ENCODE assay signal across 8 mouse cellular contexts in genomic region chrX:166652400-166652799, GRCm38 (mm10).
A peak's percentile ranks its signal among the peaks of the same experiment; 100 is the strongest.
DNase-seq lines count a peak whose midpoint lies in the region; ATAC-seq and TF ChIP-seq lines count a peak whose summit lies in the region.

No protein-coding gene starts in this region.

- DNase-seq in cerebellum, adult 11-12 months: peak; percentile 4
- DNase-seq in liver, embryonic 14.5 days (ENCODE audit: low read depth in 3 of 3, low spot score in 3 of 3): no peak
- peak; percentile 74 for DNase-seq in brain, embryonic 14.5 days (ENCODE audit: low read depth)
- peak; percentile 8 to 50 for DNase-seq in heart, postnatal 14 days
- DNase-seq in lung, postnatal 0 days (ENCODE audit: low spot score): peak; percentile 59
- peak; percentile 7 for DNase-seq in skeletal muscle tissue, adult 2 months (ENCODE audit: low read depth, low spot score)

- H3K27ac ChIP-seq in liver, embryonic 14.5 days: no peak overlapping the region
- H3K27ac ChIP-seq in liver, embryonic 12.5 days: no peak overlapping the region
- H3K27ac ChIP-seq in lung, postnatal 0 days (ENCODE audit: low read length): no peak overlapping the region

- 44% methylated on average over 3 of the region's 3 CpGs for WGBS in liver, embryonic 14.5 days (ENCODE audit: insufficient replicate concordance)
- 44% methylated on average over 3 of the region's 3 CpGs for WGBS in liver, embryonic 12.5 days (ENCODE audit: insufficient replicate concordance)
- 47% methylated on average over 3 of the region's 3 CpGs for WGBS in lung, postnatal 0 days

- no peak overlapping the region for H3K4me2 ChIP-seq in liver, embryonic 14.5 days (ENCODE audit: low read depth)
- H3K4me2 ChIP-seq in liver, embryonic 12.5 days: no peak overlapping the region
- no peak overlapping the region for H3K4me2 ChIP-seq in lung, postnatal 0 days (replicated peaks; ENCODE audit: low read depth, low read length)

- no peaks in the 10 kb centered on the region for H3K4me1 ChIP-seq in liver, embryonic 14.5 days (replicated peaks; ENCODE audit: control insufficient read depth in 2 of 2, insufficient read depth in 2 of 2, low read length in 1 of 2)
- H3K4me1 ChIP-seq in liver, embryonic 12.5 days: no peaks in the 10 kb centered on the region
- H3K4me1 ChIP-seq in lung, postnatal 0 days (ENCODE audit: insufficient read depth, low read depth, low read length): no peaks in the 10 kb centered on the region

- no peak overlapping the region for H3K4me3 ChIP-seq in liver, embryonic 14.5 days (ENCODE audit: insufficient read depth in 1 of 2, low read depth in 2 of 2, low read length in 2 of 2)
- no peak overlapping the region for H3K4me3 ChIP-seq in liver, embryonic 12.5 days
- no peak overlapping the region for H3K4me3 ChIP-seq in lung, postnatal 0 days (ENCODE audit: low read depth, low read length)

- no peaks in the 10 kb centered on the region for H3K36me3 ChIP-seq in liver, embryonic 14.5 days (replicated peaks; ENCODE audit: control insufficient read depth, insufficient read depth, low read depth)
- no peaks in the 10 kb centered on the region for H3K36me3 ChIP-seq in liver, embryonic 12.5 days
- H3K36me3 ChIP-seq in lung, postnatal 0 days (ENCODE audit: insufficient read depth, low read length): no peaks in the 10 kb centered on the region

- no peak overlapping the region for H3K9ac ChIP-seq in liver, embryonic 14.5 days (replicated peaks)
- no peak overlapping the region for H3K9ac ChIP-seq in liver, embryonic 12.5 days
- no peak overlapping the region for H3K9ac ChIP-seq in lung, postnatal 0 days (replicated peaks; ENCODE audit: low read depth)

- H3K9me3 ChIP-seq in liver, embryonic 14.5 days (ENCODE audit: control insufficient read depth, low read length): no peaks in the 10 kb centered on the region
- H3K9me3 ChIP-seq in liver, embryonic 12.5 days (replicated peaks): no peaks in the 10 kb centered on the region
- no peaks in the 10 kb centered on the region for H3K9me3 ChIP-seq in lung, postnatal 0 days (ENCODE audit: low read length)

- no peaks in the 10 kb centered on the region for H3K27me3 ChIP-seq in liver, embryonic 14.5 days (ENCODE audit: control insufficient read depth, insufficient read depth, low read length)
- peaks cover 9% of the 10 kb centered on the region; the same call in 1 of the 2 replicates for H3K27me3 ChIP-seq in liver, embryonic 12.5 days (replicated peaks)
- no peaks in the 10 kb centered on the region for H3K27me3 ChIP-seq in lung, postnatal 0 days (replicated peaks; ENCODE audit: insufficient read depth, low read length)

- TF ChIP-seq CTCF in liver, embryonic 14.5 days (IDR thresholded peaks at IDR 0.05; ENCODE audit: low read depth): peak; percentile 52
- peak; percentile 72 for TF ChIP-seq CTCF in brain, embryonic 14.5 days (IDR thresholded peaks at IDR 0.05; ENCODE audit: borderline replicate concordance, extremely low read depth, insufficient read depth, insufficient read length)
- TF ChIP-seq CTCF in lung, postnatal 0 days (IDR thresholded peaks at IDR 0.05): peak; percentile 86

- TF ChIP-seq EP300 in liver, embryonic 14.5 days (IDR thresholded peaks at IDR 0.05; ENCODE audit: low read depth): no peak
- TF ChIP-seq EP300 in lung, postnatal 0 days (IDR thresholded peaks at IDR 0.05): no peak

- no peak for ATAC-seq in cerebellum, adult (ENCODE audit: insufficient number of reproducible peaks, low FRiP score, low TSS enrichment)
- ATAC-seq in liver, embryonic 14.5 days (ENCODE audit: insufficient read depth): no peak
- no peak for ATAC-seq in liver, embryonic 12.5 days
- ATAC-seq in lung, postnatal 0 days: no peak

- intact Hi-C loops in heart, postnatal 14 days (cut with DNase I): loop anchor here (1.0 to 5.0 kb wide), 3 partner anchors 238 to 485 kb away; no protein-coding TSS in a partner anchor

- no peak for TF ChIP-seq POLR2A in brain, embryonic 14.5 days (IDR thresholded peaks at IDR 0.05; ENCODE audit: borderline replicate concordance, extremely low read depth, insufficient read depth, insufficient read length, poor library complexity, severe bottlenecking)

Comparison
In these comparisons a context has a peak if more than half of its experiments do, and no peak if none do; other contexts are left out.
1. DNase-seq: peak in cerebellum, adult 11-12 months (single experiment), brain, embryonic 14.5 days (single experiment), heart, postnatal 14 days (2 of 2), lung, postnatal 0 days (single experiment) and skeletal muscle tissue, adult 2 months (single experiment); none in liver, embryonic 14.5 days (0 of 3).
2. Peak in every context shown above with its lines, with median percentiles within 50 percentile points of each other: CTCF ChIP-seq.